Mouse (Mus musculus) NIH3T3 (cell line): ENCODE data around the gene Gm20777.
A peak's percentile ranks its signal among the peaks of the same experiment; 100 is the strongest.
"Not testable (repeated sequence)": the region's sequence is repeated elsewhere in the genome, so short reads cannot be mapped to it uniquely, and the experiment has no call there.

Experiments
- DNase-seq: peaks from one replicate; pipeline ENCODE4 v3.0.0-alpha.2; 2012; ENCODE audit warnings: low read depth

The Gm20777 gene

GRCm38 (mm10) chrY:10752350-10752749 lies at the start of gene Gm20777:
Gene Gm20777 (minus strand): TSS chrY:10752450.
- not testable (repeated sequence) for DNase-seq

- not testable (repeated sequence) for DNase-seq
Measured at GRCm38 (mm10) chrY:10709551-10709950, 42.7 kb downstream of the Gm20777 start.

GRCm38 (mm10) chrY:10708761-10709160 lies 43.5 kb downstream of the Gm20777 start:
- not testable (repeated sequence) for DNase-seq

GRCm38 (mm10) chrY:10708226-10708625 lies 44.0 kb downstream of the Gm20777 start:
- peak; percentile 2 for DNase-seq

GRCm38 (mm10) chrY:10706686-10707085 lies 45.6 kb downstream of the Gm20777 start:
- not testable (repeated sequence) for DNase-seq
